Mouse (Mus musculus) adrenal gland, postnatal 4 days (tissue): ENCODE results near the gene Olfr112. TPM values are rescaled to one million over a fixed set of nuclear protein-coding genes. Genes with fewer than 3 reads are reported as not detected.
"Not testable (repeated sequence)": the region's sequence is repeated elsewhere in the genome, so short reads cannot be mapped to it uniquely, and the experiment has no call there.

Source experiments
- DNase-seq, 2 experiments: peaks; one replicate each; pipeline ENCODE4 v3.0.0; 2021 to 2022; ENCODE audit warnings: low spot score in 2 of 2, mixed read lengths in 2 of 2
- long read RNA-seq, 2 experiments: library from polyadenylated mRNA; stranded (forward); transcript quantifications; one replicate each; pipeline ENCODE4 v2.0.0; 2021
- total RNA-seq, 2 experiments: library from RNA; stranded (reverse); gene quantifications; 2 replicates each; pipeline ENCODE4 v1.2.3; 2021

The Olfr112 gene
- total RNA-seq: not detected
- long read RNA-seq, experiment 1: 0 reads
- long read RNA-seq, experiment 2: 0 reads

- no peak for DNase-seq
Observed at GRCm38 (mm10) chr17:37569351-37569750, at the start of gene Olfr112. TSS of gene Olfr112 (minus strand) at chr17:37569451.

GRCm38 (mm10) chr17:37592643-37593042 is 23.4 kb upstream of the Olfr112 start, which contains the start of gene Olfr114:
TSS of gene Olfr114 (minus strand) at chr17:37592743.
- no peak for DNase-seq

- no peak for DNase-seq
Observed at GRCm38 (mm10) chr17:37577563-37577962, 8.3 kb upstream of the Olfr112 start, which contains the start of gene Olfr113. TSS of gene Olfr113 (minus strand) at chr17:37577663.

- no peak for DNase-seq
Observed at GRCm38 (mm10) chr17:37558913-37559615, 10.2 kb downstream of the Olfr112 start.

GRCm38 (mm10) chr17:37543800-37544435 is 25.3 kb downstream of the Olfr112 start:
- no peak for DNase-seq

- DNase-seq: no peak
Observed at GRCm38 (mm10) chr17:37541454-37542119, 27.7 kb downstream of the Olfr112 start.

- not testable (repeated sequence) for DNase-seq
Observed at GRCm38 (mm10) chr17:37538416-37538815, 30.8 kb downstream of the Olfr112 start.

- no peak for DNase-seq
Observed at GRCm38 (mm10) chr17:37535173-37535572, 34.1 kb downstream of the Olfr112 start.

GRCm38 (mm10) chr17:37525427-37525826 is 43.8 kb downstream of the Olfr112 start:
- DNase-seq: not testable (repeated sequence)

GRCm38 (mm10) chr17:37524612-37525011 is 44.6 kb downstream of the Olfr112 start:
- not testable (repeated sequence) for DNase-seq

Other genes starting within 250 kb of the Olfr112 start
- not detected for gene Olfr103, start 229.8 kb downstream of the Olfr112 start, total RNA-seq
- not detected for gene Olfr104-ps, start 209.9 kb downstream of the Olfr112 start, total RNA-seq
- not detected for gene Olfr105-ps, start 190.4 kb downstream of the Olfr112 start, total RNA-seq
- not detected for gene Olfr106-ps, start 179.1 kb downstream of the Olfr112 start, total RNA-seq
- not detected for gene Olfr107, start 170.2 kb downstream of the Olfr112 start, total RNA-seq
- gene Olfr108, start 124.0 kb downstream of the Olfr112 start, total RNA-seq: not detected
- not detected for gene Olfr109, start 110.5 kb downstream of the Olfr112 start, total RNA-seq
- under 1 TPM in 1 of 2 experiments, not detected in 1; 0.20 TPM for gene H2-M2, start 85.9 kb downstream of the Olfr112 start, total RNA-seq
- gene Olfr110, start 77.0 kb downstream of the Olfr112 start, total RNA-seq: not detected
- gene Olfr111, start 61.4 kb downstream of the Olfr112 start, total RNA-seq: not detected
- gene Olfr113, start 8.2 kb upstream of the Olfr112 start, total RNA-seq: not detected
- not detected for gene Olfr114, start 23.3 kb upstream of the Olfr112 start, total RNA-seq
- not detected for gene Olfr115, start 57.7 kb upstream of the Olfr112 start, total RNA-seq
- not detected for gene Olfr116, start 57.7 kb upstream of the Olfr112 start, total RNA-seq
- not detected for gene Olfr117, start 94.3 kb upstream of the Olfr112 start, total RNA-seq
- not detected for gene Olfr118, start 97.5 kb upstream of the Olfr112 start, total RNA-seq
- not detected for gene Olfr119, start 127.1 kb upstream of the Olfr112 start, total RNA-seq
- not detected for gene Olfr120, start 152.4 kb upstream of the Olfr112 start, total RNA-seq
- gene Olfr121, start 179.4 kb upstream of the Olfr112 start, total RNA-seq: not detected
- gene Olfr122, start 199.2 kb upstream of the Olfr112 start, total RNA-seq: not detected
- gene Olfr123, start 224.1 kb upstream of the Olfr112 start, total RNA-seq: not detected
- gene Olfr124, start 230.4 kb upstream of the Olfr112 start, total RNA-seq: not detected